Mouse (Mus musculus): ENCODE data around the gene Zfp865. TPM values are rescaled to one million over a fixed set of nuclear protein-coding genes. Genes with fewer than 3 reads are reported as not detected.

Zfp865 gene
- polyA plus RNA-seq, 1 experiment from 2014 or later = 5.5 TPM

DNA sequence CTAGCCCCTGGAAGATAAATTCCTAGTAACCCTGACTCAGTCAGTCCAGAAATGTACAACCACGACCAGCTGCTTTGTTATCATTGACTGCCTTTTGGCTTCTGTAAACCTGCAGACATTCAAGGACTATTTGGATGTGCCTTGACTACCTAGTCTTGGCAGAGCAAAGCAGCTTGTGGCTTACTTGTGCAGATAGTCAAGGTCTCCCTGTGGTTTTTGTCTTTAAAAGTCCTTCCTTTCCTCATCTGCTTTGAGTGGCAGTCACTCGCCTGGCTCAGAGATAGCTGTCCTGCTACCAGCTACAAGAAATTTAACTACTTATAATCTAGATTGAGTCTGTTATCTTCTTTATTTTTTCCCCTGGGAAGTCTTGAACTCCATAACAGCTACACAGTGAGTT, 24.8 kb downstream of the Zfp865 start:
- H3K9me3 ChIP-seq (replicated peaks) = no peaks in the 10 kb centered on the region
- DNase-seq (ENCODE audit: low spot score) = no peak
- H3K27ac ChIP-seq (replicated peaks) = no peak overlapping the region
- 0 out of 2 replicates have a peak, but pooled peaks cover 3% of the 10 kb centered on the region for H3K27me3 ChIP-seq (ENCODE audit: low read depth, poor library complexity, severe bottlenecking)
- 75% methylated on average over 2 of the region's 2 CpGs for WGBS
- H3K36me3 ChIP-seq = peaks cover 16% of the 10 kb centered on the region
- no peak overlapping the region for H3K4me3 ChIP-seq
- no peaks in the 10 kb centered on the region for H3K4me1 ChIP-seq

GRCm38 (mm10) chr7:5046112-5046511, 25.9 kb downstream of the Zfp865 start:
- no peak for DNase-seq (ENCODE audit: low spot score)
- no peaks in the 10 kb centered on the region for H3K9me3 ChIP-seq (replicated peaks)
- H3K4me1 ChIP-seq = peaks cover 9% of the 10 kb centered on the region
- H3K27ac ChIP-seq (replicated peaks) = no peak overlapping the region
- H3K27me3 ChIP-seq (ENCODE audit: low read depth, poor library complexity, severe bottlenecking) = peaks cover 9% of the 10 kb centered on the region
- 77% methylated on average over 2 of the region's 2 CpGs for WGBS
- no peak overlapping the region for H3K4me3 ChIP-seq
- H3K36me3 ChIP-seq = peaks cover 6% of the 10 kb centered on the region

DNA sequence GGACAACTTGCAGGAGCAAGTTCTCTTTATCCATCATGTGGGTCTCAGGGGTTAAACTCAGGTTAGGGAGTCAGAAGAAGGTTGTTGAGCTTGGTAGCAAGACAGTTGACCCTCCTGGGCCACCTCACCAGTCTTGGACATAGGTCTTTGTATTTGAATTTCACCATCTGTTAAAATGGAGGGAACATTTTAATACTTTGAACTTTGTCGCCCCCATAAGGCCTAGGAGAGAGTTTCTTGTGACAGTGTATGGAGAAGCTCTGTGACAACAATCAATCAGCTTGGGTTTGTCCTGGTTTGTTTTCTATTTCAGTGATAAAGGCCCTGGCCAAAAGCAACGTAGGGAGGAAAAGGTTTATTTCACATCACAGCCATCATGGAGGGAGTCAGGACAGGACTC, 27.1 kb downstream of the Zfp865 start:
- WGBS = 36% methylated on average over 2 of the region's 2 CpGs
- Histone ChIP-seq H3K27me3 (ENCODE audit: low read depth, poor library complexity, severe bottlenecking) (peaks cover 17% of the 10 kb centered on the region), H3K9me3 (replicated peaks) (no peaks in the 10 kb centered on the region), H3K4me3 (no peak overlapping the region), H3K36me3 (no peaks in the 10 kb centered on the region), H3K4me1 (peaks cover 18% of the 10 kb centered on the region), H3K27ac (replicated peaks) (no peak overlapping the region)
- DNase-seq (ENCODE audit: low spot score) = no peak

GRCm38 (mm10) chr7:5051193-5052192, 31.3 kb downstream of the Zfp865 start, which contains the start of gene Zfp580:
Zfp580 (plus strand) TSS chr7:5051538.
- peaks cover 59% of the 10 kb centered on the region for H3K27me3 ChIP-seq (ENCODE audit: low read depth, poor library complexity, severe bottlenecking)

GRCm38 (mm10) chr7:5052438-5052837, 32.3 kb downstream of the Zfp865 start:
- DNase-seq (ENCODE audit: low spot score) = no peak
- Histone ChIP-seq H3K27ac (replicated peaks) (0 out of 2 replicates have a peak overlapping the region, but pooled peaks have one; percentile 23), H3K36me3 (no peaks in the 10 kb centered on the region), H3K4me3 (peak overlapping the region; percentile 88), H3K9me3 (replicated peaks) (no peaks in the 10 kb centered on the region), H3K4me1 (peaks cover 52% of the 10 kb centered on the region), H3K27me3 (ENCODE audit: low read depth, poor library complexity, severe bottlenecking) (peaks cover 68% of the 10 kb centered on the region)
- 3% methylated on average over 12 of the region's 12 CpGs for WGBS

More at GRCm38 (mm10) chr7:5051193-5052192, 31.3 kb downstream of the Zfp865 start, which contains the start of gene Zfp580:
- Histone ChIP-seq H3K36me3 (no peaks in the 10 kb centered on the region), H3K4me1 (peaks cover 42% of the 10 kb centered on the region), H3K4me3 (peak within 1 kb of the TSS; percentile 88), H3K27ac (replicated peaks) (peak within 1 kb of the TSS; percentile 92), H3K9me3 (replicated peaks) (no peaks in the 10 kb centered on the region)
- DNase-seq (ENCODE audit: low spot score) = peak; percentile 86
- WGBS = 1% methylated on average over 65 of the region's 65 CpGs

DNA sequence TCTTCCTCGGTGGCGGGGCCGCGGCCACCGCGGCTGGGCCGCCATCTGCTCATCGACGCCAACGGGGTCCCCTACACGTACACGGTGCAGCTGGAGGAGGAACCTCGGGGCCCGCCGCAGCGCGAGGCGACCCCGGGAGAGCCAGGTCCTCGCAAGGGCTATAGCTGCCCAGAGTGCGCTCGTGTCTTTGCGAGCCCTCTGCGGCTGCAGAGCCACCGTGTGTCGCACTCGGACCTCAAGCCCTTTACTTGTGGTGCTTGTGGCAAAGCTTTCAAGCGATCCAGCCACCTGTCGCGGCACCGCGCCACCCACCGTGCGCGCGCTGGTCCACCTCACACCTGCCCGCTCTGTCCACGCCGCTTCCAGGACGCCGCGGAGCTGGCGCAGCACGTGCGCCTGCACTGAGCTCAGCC, 32.8 kb downstream of the Zfp865 start:
- H3K4me1 ChIP-seq = peaks cover 56% of the 10 kb centered on the region
- no peaks in the 10 kb centered on the region for H3K36me3 ChIP-seq
- H3K27me3 ChIP-seq (ENCODE audit: low read depth, poor library complexity, severe bottlenecking) = peaks cover 73% of the 10 kb centered on the region
- H3K4me3 ChIP-seq = peak overlapping the region; percentile 88
- H3K27ac ChIP-seq (replicated peaks) = peak overlapping the region; percentile 23; the same call in 1 of the 2 replicates
- 4% methylated on average over 44 of the region's 45 CpGs for WGBS
- no peaks in the 10 kb centered on the region for H3K9me3 ChIP-seq (replicated peaks)
- peak; percentile 39 for DNase-seq (ENCODE audit: low spot score)

- no peak overlapping the region for H3K27ac ChIP-seq (replicated peaks)
- H3K36me3 ChIP-seq = no peaks in the 10 kb centered on the region
- peak overlapping the region; percentile 88 for H3K4me3 ChIP-seq
- H3K27me3 ChIP-seq (ENCODE audit: low read depth, poor library complexity, severe bottlenecking) = peaks cover 80% of the 10 kb centered on the region
- WGBS = 8% methylated on average over 32 of the region's 32 CpGs
- H3K9me3 ChIP-seq (replicated peaks) = no peaks in the 10 kb centered on the region
- DNase-seq (ENCODE audit: low spot score) = peak; percentile 45
- peaks cover 56% of the 10 kb centered on the region for H3K4me1 ChIP-seq
Observed at GRCm38 (mm10) chr7:5053456-5054179, 33.4 kb downstream of the Zfp865 start.

- no peaks in the 10 kb centered on the region for H3K36me3 ChIP-seq
- peak overlapping the region; percentile 77 for H3K27ac ChIP-seq (replicated peaks)
- peaks cover 79% of the 10 kb centered on the region for H3K27me3 ChIP-seq (ENCODE audit: low read depth, poor library complexity, severe bottlenecking)
- H3K4me3 ChIP-seq = peak overlapping the region; percentile 58
- 3% methylated on average over 55 of the region's 55 CpGs for WGBS
- H3K4me1 ChIP-seq = peaks cover 59% of the 10 kb centered on the region
- peak; percentile 38 for DNase-seq (ENCODE audit: low spot score)
- no peaks in the 10 kb centered on the region for H3K9me3 ChIP-seq (replicated peaks)
Observed at GRCm38 (mm10) chr7:5056651-5057263, 36.6 kb downstream of the Zfp865 start.

DNA sequence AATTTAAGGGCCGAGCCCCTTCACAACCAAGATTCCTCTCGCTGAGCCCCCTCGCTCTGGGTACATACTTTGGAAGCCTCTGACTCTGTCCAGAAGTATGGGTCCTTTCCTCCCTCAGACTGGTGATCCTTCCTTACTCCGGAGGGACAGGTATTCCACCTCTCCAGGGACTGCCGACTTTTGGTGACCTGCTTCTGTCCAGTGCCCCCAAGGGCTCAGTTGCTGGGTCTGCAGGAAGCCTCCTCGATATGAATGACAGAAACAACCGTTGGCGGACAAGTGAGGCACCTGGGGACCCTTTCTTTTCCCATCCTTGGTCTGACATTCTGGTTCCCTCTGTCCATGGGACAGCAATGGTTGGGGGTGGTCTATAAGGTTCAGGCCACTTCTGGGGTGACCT, 37.2 kb downstream of the Zfp865 start:
- 33% methylated on average over 8 of the region's 8 CpGs for WGBS
- no peaks in the 10 kb centered on the region for H3K36me3 ChIP-seq
- no peak for DNase-seq (ENCODE audit: low spot score)
- peaks cover 53% of the 10 kb centered on the region for H3K4me1 ChIP-seq
- H3K9me3 ChIP-seq (replicated peaks) = no peaks in the 10 kb centered on the region
- H3K27me3 ChIP-seq (ENCODE audit: low read depth, poor library complexity, severe bottlenecking) = peaks cover 73% of the 10 kb centered on the region
- no peak overlapping the region for H3K27ac ChIP-seq (replicated peaks)
- H3K4me3 ChIP-seq = peak overlapping the region; percentile 58

GRCm38 (mm10) chr7:5057804-5058203, 37.6 kb downstream of the Zfp865 start:
- H3K4me1 ChIP-seq = peaks cover 49% of the 10 kb centered on the region
- 29% methylated on average over 11 of the region's 11 CpGs for WGBS
- H3K27me3 ChIP-seq (ENCODE audit: low read depth, poor library complexity, severe bottlenecking) = peaks cover 68% of the 10 kb centered on the region
- H3K9me3 ChIP-seq (replicated peaks) = no peaks in the 10 kb centered on the region
- H3K36me3 ChIP-seq = no peaks in the 10 kb centered on the region
- H3K27ac ChIP-seq (replicated peaks) = no peak overlapping the region
- DNase-seq (ENCODE audit: low spot score) = no peak
- no peak overlapping the region; the same call in 1 of the 2 replicates for H3K4me3 ChIP-seq

- Histone ChIP-seq H3K36me3 (no peaks in the 10 kb centered on the region), H3K9me3 (replicated peaks) (no peaks in the 10 kb centered on the region), H3K27me3 (ENCODE audit: low read depth, poor library complexity, severe bottlenecking) (peaks cover 60% of the 10 kb centered on the region), H3K4me1 (peaks cover 45% of the 10 kb centered on the region), H3K27ac (replicated peaks) (no peak overlapping the region), H3K4me3 (no peak overlapping the region)
- 76% methylated on average over 1 of the region's 1 CpGs for WGBS
- no peak for DNase-seq (ENCODE audit: low spot score)
Observed at GRCm38 (mm10) chr7:5058631-5059030, 38.5 kb downstream of the Zfp865 start.

- WGBS = 94% methylated on average over 12 of the region's 12 CpGs
- DNase-seq (ENCODE audit: low spot score) = no peak
- H3K36me3 ChIP-seq = peaks cover 4% of the 10 kb centered on the region
- 0 out of 2 replicates have a peak overlapping the region, but pooled peaks have one; percentile 97 for H3K27ac ChIP-seq (replicated peaks)
- H3K9me3 ChIP-seq (replicated peaks) = no peaks in the 10 kb centered on the region
- peaks cover 46% of the 10 kb centered on the region for H3K4me1 ChIP-seq
- H3K4me3 ChIP-seq = peak overlapping the region; percentile 74
- peaks cover 52% of the 10 kb centered on the region for H3K27me3 ChIP-seq (ENCODE audit: low read depth, poor library complexity, severe bottlenecking)
Observed at GRCm38 (mm10) chr7:5059421-5059820, 39.2 kb downstream of the Zfp865 start.
